Mouse (Mus musculus) heart, postnatal 0 days (tissue): ENCODE measurements at regions not wholly inside any gene's neighbourhood (a gene's known extent, or its start where the extent isn't known, plus 50 kb on each side); places are given as distances from the start of the nearest gene placed in this dataset.

ENCODE experiments used
- ATAC-seq: fragments of 200-750 bp; cut with Nextera tagmentation; 2 replicates; pipeline ENCODE4 v1.8.0; 2017; ENCODE audit warnings: low read depth, moderate number of reproducible peaks, moderate library complexity; ENCODE audit not compliant: insufficient read depth
- DNase-seq: peaks from one replicate; pipeline ENCODE4 v3.0.0-alpha.2; 2016; ENCODE audit warnings: low spot score
- H3K27ac ChIP-seq: fragments of 300-500 bp; sonication (generic); 2 replicates; pipeline ENCODE4 v1.5.1; 2014; ENCODE audit warnings: low read depth, mild to moderate bottlenecking
- H3K27me3 ChIP-seq: fragments of 300-500 bp; sonication (generic); 2 replicates; pipeline ENCODE4 v1.6.1; 2014; ENCODE audit warnings: low read length, mixed read lengths; ENCODE audit not compliant: control insufficient read depth, insufficient read depth
- H3K36me3 ChIP-seq: fragments of 300-500 bp; sonication (generic); replicated peaks from 2 replicates; pipeline ENCODE4 v1.6.1; 2014; ENCODE audit warnings: low read length, mixed read lengths; ENCODE audit not compliant: control insufficient read depth, insufficient read depth
- H3K4me1 ChIP-seq: fragments of 300-500 bp; sonication (generic); 2 replicates; pipeline ENCODE4 v1.6.1; 2014; ENCODE audit warnings: antibody characterized with exemption; ENCODE audit not compliant: control insufficient read depth, insufficient read depth
- H3K4me2 ChIP-seq: fragments of 300-500 bp; sonication (generic); 2 replicates; pipeline ENCODE4 v1.6.1; 2014; ENCODE audit warnings: low read depth, mild to moderate bottlenecking, low read length, moderate library complexity
- H3K4me3 ChIP-seq: fragments of 300-500 bp; sonication (generic); 2 replicates; pipeline ENCODE4 v1.5.1; 2014; ENCODE audit warnings: low read depth, low read length
- H3K9ac ChIP-seq: fragments of 300-500 bp; sonication (generic); replicated peaks from 2 replicates; pipeline ENCODE4 v1.6.1; 2014; ENCODE audit warnings: low read depth, low read length, mixed read lengths
- H3K9me3 ChIP-seq: fragments of 300-500 bp; sonication (generic); replicated peaks from 2 replicates; pipeline ENCODE4 v1.6.1; 2016; ENCODE audit warnings: low read length; ENCODE audit not compliant: control insufficient read depth
- CTCF ChIP-seq: IDR thresholded peaks from 2 replicates; pipeline ENCODE4 v1.5.1; 2016; ENCODE audit warnings: antibody characterized with exemption, control low read depth, low read depth
- EP300 ChIP-seq: IDR thresholded peaks from 2 replicates; pipeline ENCODE4 v1.6.1; 2016; ENCODE audit warnings: antibody characterized with exemption, low read depth
- WGBS: fragments of 180-500 bp; shearing (Covaris S2); extraction: QIAGEN DNeasy Blood & Tissue Kit; methylation state at CpG from one replicate; pipeline ENCODE4 v1.1.7; 2014; 5-methylcytosine and 5-hydroxymethylcytosine counted together

DNA sequence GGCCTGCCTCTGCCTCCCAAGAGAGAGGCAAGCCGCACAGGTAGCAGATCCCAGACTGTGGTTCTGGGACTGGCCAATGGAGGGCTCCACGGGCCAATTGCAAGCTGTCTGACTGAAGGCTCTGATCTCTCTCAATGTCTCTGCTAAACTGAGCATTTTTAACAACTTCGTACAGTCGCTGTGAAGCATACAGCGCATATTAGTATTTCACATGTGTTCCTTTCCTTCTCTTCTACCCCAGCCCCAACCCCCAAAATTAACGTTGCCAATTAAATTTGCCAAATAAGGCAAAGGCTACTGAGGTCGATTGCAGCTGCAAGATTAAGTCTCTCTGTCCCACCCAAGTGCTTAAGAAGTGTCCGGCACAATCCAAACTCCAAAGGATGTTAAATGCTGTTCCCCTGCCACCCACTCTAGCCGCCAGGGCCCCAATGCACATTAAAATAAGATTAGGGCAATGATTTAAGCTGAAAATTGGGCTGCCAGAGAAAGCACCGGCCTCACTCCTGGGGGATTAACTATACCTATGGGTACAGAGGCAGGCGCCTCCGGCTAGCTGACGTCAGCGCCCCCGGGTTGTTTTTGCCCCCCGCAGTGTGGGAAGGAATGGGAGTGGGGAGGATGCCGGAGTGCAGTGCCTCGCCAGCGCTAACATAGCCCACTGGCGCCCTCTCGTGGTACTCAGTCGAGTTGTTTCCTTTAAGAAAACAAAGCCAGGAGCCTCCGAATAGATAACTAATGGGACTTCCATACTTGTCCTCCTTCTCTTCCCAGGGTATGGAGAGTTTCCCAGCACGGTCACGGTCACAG lies 81.3 kb downstream of the Gm21962 start:
- Histone ChIP-seq H3K27ac (no peak overlapping the region), H3K9ac (no peak overlapping the region), H3K36me3 (no peaks in the 10 kb centered on the region), H3K4me1 (no peaks in the 10 kb centered on the region), H3K27me3 (no peaks in the 10 kb centered on the region), H3K9me3 (no peaks in the 10 kb centered on the region), H3K4me2 (peak overlapping the region; percentile 53), H3K4me3 (peak overlapping the region; percentile 28)
- DNase-seq (peak; percentile 89), ATAC-seq (peak; percentile 83)
- TF ChIP-seq CTCF (peak; percentile 73), EP300 (peak; percentile 28; the same call in 1 of the 2 replicates)
- WGBS, result 20% methylated on average over 25 of the region's 25 CpGs

GRCm38 (mm10) chr3:137753257-137753654 lies 81.9 kb downstream of the Gm21962 start:
- Histone ChIP-seq H3K9me3 (no peaks in the 10 kb centered on the region), H3K36me3 (no peaks in the 10 kb centered on the region), H3K27ac (no peak overlapping the region), H3K27me3 (no peaks in the 10 kb centered on the region), H3K4me1 (no peaks in the 10 kb centered on the region), H3K9ac (no peak overlapping the region), H3K4me3 (peak overlapping the region; percentile 28), H3K4me2 (peak overlapping the region; percentile 53)
- DNase-seq (no peak), ATAC-seq (peak; percentile 34)
- no peak for TF ChIP-seq EP300
- TF ChIP-seq CTCF, result no peak
- WGBS, result 34% methylated on average over 7 of the region's 7 CpGs

- Histone ChIP-seq H3K27ac (no peak overlapping the region), H3K4me2 (no peak overlapping the region), H3K27me3 (no peaks in the 10 kb centered on the region), H3K9me3 (no peaks in the 10 kb centered on the region), H3K4me1 (no peaks in the 10 kb centered on the region), H3K36me3 (no peaks in the 10 kb centered on the region), H3K4me3 (no peak overlapping the region), H3K9ac (no peak overlapping the region)
- 71% methylated on average over 5 of the region's 5 CpGs for WGBS
- DNase-seq (no peak), ATAC-seq (no peak)
- no peak for TF ChIP-seq EP300
- TF ChIP-seq CTCF, result no peak
Observed at GRCm38 (mm10) chr3:137755391-137755790, 84.1 kb downstream of the Gm21962 start.

DNA sequence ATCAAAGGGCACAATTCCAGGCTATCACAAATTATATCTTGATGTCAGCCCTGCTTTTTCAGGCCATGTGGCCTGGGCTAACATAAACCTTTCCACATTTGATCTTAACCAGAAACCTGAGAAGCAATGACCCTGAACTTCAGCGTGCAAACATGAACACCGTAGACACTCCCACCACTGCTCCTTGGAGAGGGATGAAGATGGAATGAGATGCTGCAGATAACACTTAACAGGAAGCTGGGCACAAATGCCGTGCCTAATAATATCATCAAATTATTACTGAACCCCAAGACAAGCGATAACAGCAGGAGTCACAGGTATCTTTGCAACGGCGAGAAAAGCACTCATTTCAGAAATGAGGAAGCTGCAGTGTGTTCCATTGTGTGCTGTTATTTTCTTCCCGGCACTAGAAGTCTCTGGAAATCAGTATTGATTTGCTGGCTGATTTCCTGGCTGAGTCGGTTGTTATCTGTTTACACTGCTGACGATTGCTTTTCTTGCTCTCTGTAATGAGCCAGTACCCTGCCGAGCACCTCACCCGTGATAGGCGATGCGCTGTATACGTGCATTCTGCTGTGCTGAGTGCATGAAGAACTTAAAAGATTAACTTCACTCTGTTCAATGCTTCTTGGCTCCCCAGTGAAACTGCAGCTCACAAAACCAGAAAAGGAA lies 91.0 kb downstream of the Gm21962 start:
- DNase-seq (no peak), ATAC-seq (no peak)
- Histone ChIP-seq H3K4me2 (no peak overlapping the region), H3K9ac (no peak overlapping the region), H3K27me3 (no peaks in the 10 kb centered on the region), H3K4me1 (no peaks in the 10 kb centered on the region), H3K9me3 (no peaks in the 10 kb centered on the region), H3K27ac (no peak overlapping the region), H3K4me3 (no peak overlapping the region), H3K36me3 (no peaks in the 10 kb centered on the region)
- 48% methylated on average over 14 of the region's 14 CpGs for whole genome bisulfite sequencing
- TF ChIP-seq CTCF (no peak), EP300 (no peak)

DNA sequence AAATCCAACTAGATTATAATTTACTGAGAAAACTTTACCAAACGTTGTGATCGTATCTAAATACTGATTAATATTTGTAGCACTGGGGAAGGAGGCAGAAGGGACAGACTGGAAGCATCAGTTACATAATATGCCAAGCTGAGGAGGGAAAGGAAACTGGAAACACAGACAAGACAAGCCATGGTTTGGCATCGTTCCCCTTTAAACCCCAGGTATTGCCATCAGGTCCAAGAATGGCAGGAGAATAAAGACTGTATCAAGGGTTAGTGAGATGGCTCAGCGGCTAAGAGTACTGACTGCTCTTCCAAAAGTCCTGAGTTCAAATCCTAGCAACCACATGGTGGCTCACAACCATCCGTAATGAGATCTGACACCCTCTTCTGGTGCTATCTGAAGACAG lies 92.1 kb downstream of the Gm21962 start:
- TF ChIP-seq EP300, result no peak
- no peak for TF ChIP-seq CTCF
- no peaks in the 10 kb centered on the region for H3K36me3 ChIP-seq
- H3K27me3 ChIP-seq, result no peaks in the 10 kb centered on the region
- H3K4me2 ChIP-seq, result no peak overlapping the region
- H3K4me1 ChIP-seq, result no peaks in the 10 kb centered on the region
- H3K4me3 ChIP-seq, result no peak overlapping the region
- no peaks in the 10 kb centered on the region for H3K9me3 ChIP-seq
- WGBS, result 89% methylated on average over 5 of the region's 5 CpGs
- ATAC-seq (no peak), DNase-seq (no peak)
- no peak overlapping the region for H3K27ac ChIP-seq
- H3K9ac ChIP-seq, result no peak overlapping the region
